Mouse (Mus musculus): ENCODE measurements around the gene Crip1. TPM values are rescaled to one million over a fixed set of nuclear protein-coding genes. Genes with fewer than 3 reads are reported as not detected.
A peak's percentile ranks its signal among the peaks of the same experiment; 100 is the strongest.
"Not testable (repeated sequence)": the region's sequence is repeated elsewhere in the genome, so short reads cannot be mapped to it uniquely, and the experiment has no call there.

Crip1 gene
- total RNA-seq, 2 experiments from 2014 or later: 151 to 176 TPM

GRCm38 (mm10) chr12:113185442-113186291, 39.6 kb downstream of the Crip1 start, which contains the start of gene Tmem121:
TSS of gene Tmem121 (plus strand) at chr12:113185930.
- DNase-seq: peak; percentile 41

- DNase-seq: no peak
Observed at GRCm38 (mm10) chr12:113186326-113187010, 40.4 kb downstream of the Crip1 start.

GRCm38 (mm10) chr12:113187011-113187375, 40.9 kb downstream of the Crip1 start:
- no peak for DNase-seq

- peak; percentile 90 for DNase-seq
Observed at GRCm38 (mm10) chr12:113187584-113188295, 41.6 kb downstream of the Crip1 start.

- no peak for DNase-seq
Observed at GRCm38 (mm10) chr12:113188349-113189055, 42.4 kb downstream of the Crip1 start.

- DNase-seq: no peak
Observed at GRCm38 (mm10) chr12:113193423-113193822, 47.3 kb downstream of the Crip1 start.

GRCm38 (mm10) chr12:113199132-113199531, 53.0 kb downstream of the Crip1 start:
- not testable (repeated sequence) for DNase-seq

GRCm38 (mm10) chr12:113201301-113201700, 55.2 kb downstream of the Crip1 start:
- peak; percentile 63 for DNase-seq

GRCm38 (mm10) chr12:113202008-113202407, 55.9 kb downstream of the Crip1 start:
- DNase-seq: no peak

Other genes starting within 250 kb of the Crip1 start
- 10 to 100 TPM; 13.2 to 23.1 TPM for gene Jag2, start 216.5 kb upstream of the Crip1 start, total RNA-seq (2021)
- 10 to 100 TPM; 46.9 to 50.2 TPM for gene Nudt14, start 204.2 kb upstream of the Crip1 start, total RNA-seq (2021)
- gene Btbd6, start 169.8 kb upstream of the Crip1 start, total RNA-seq (2021): 10 to 100 TPM; 16.9 to 28.1 TPM
- 10 to 100 TPM; 40.1 to 55.3 TPM for gene Brf1, start 145.6 kb upstream of the Crip1 start, total RNA-seq (2021)
- gene Pacs2, start 131.8 kb upstream of the Crip1 start, total RNA-seq (2021): 10 to 100 TPM; 30.3 to 37.1 TPM
- not detected for gene Tex22, start 71.8 kb upstream of the Crip1 start, total RNA-seq (2021)
- gene Mta1, start 48.0 kb upstream of the Crip1 start, total RNA-seq (2021): 10 to 100 TPM; 78.1 to 85.9 TPM
- gene Crip2, start 6.1 kb upstream of the Crip1 start, total RNA-seq (2021): 100 to 1,000 TPM; 184 to 199 TPM
- 1 to 10 TPM; 3.1 to 5.4 TPM for gene Tedc1, start 10.1 kb downstream of the Crip1 start, total RNA-seq (2021)
- 1 to 10 TPM; 3.0 to 3.1 TPM for gene Tmem121, start 39.6 kb downstream of the Crip1 start, total RNA-seq (2021)